Mouse (Mus musculus) cerebellum, adult (tissue): Measurements from ENCODE around the gene Acbd4.

Experiments
- ATAC-seq: cut with Nextera tagmentation; 2 replicates; pipeline ENCODE4 v1.9.2; 2017; ENCODE audit warnings: mild to moderate bottlenecking, moderate library complexity, mixed read lengths; ENCODE audit not compliant: insufficient number of reproducible peaks, low FRiP score, low TSS enrichment

Acbd4 gene

GRCm38 (mm10) chr11:103080323-103081091, 21.0 kb upstream of the Acbd4 start:
- peak; percentile 20; the same call in 1 of the 2 replicates for ATAC-seq

GRCm38 (mm10) chr11:103081631-103082030, 19.9 kb upstream of the Acbd4 start:
- no peak for ATAC-seq

GRCm38 (mm10) chr11:103093306-103093705, 8.2 kb upstream of the Acbd4 start:
- ATAC-seq: no peak

DNA sequence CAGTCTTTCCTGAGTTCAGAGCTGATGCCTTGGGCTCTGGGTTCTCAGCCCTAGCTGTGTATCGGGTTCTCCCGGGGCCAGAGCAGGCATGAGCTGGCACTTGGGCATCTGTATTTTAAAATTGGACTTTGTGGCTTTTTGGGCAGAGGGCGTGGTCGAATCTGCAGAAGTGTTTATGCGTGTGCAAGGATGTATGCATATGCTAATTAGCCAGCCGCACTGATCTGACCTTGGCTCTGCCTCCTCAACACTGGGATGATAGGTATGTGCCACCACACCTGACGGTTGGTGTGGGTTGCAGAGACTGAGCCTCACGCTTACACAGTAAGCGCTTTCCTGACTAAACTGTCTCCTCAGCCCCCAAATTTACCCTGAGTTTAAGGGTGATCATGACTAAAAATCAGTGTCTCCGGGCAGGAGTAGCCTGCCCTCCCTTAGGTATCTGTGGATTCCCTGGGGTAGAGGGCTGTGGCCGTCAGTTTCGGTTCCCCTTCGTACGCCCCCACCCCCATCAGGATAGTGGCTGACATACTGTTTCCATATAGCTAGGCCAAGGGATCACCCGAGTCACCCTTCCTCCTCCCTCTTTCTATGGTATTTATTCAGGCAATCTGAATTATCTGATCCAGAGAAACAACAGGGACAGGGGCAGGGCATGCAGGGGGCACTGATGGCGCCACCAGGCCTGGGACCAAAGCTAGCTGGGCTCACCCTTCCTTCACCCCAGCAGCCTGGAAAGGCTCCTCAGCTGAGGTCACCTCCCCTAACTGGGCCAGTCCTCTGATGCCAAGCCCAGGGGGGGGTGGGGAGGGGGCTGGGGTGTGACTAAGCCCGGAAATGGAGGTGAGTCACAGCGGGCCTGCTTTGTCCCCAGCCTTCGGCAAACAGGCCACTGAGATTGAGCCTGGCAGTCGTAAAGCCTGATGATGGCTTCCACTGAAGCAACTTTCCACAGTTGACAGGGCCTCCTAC, 7.3 kb upstream of the Acbd4 start:
- ATAC-seq: no peak

GRCm38 (mm10) chr11:103095107-103095670, 6.3 kb upstream of the Acbd4 start:
- ATAC-seq: no peak

- ATAC-seq: no peak
Measured at GRCm38 (mm10) chr11:103095801-103096200, 5.7 kb upstream of the Acbd4 start.

DNA sequence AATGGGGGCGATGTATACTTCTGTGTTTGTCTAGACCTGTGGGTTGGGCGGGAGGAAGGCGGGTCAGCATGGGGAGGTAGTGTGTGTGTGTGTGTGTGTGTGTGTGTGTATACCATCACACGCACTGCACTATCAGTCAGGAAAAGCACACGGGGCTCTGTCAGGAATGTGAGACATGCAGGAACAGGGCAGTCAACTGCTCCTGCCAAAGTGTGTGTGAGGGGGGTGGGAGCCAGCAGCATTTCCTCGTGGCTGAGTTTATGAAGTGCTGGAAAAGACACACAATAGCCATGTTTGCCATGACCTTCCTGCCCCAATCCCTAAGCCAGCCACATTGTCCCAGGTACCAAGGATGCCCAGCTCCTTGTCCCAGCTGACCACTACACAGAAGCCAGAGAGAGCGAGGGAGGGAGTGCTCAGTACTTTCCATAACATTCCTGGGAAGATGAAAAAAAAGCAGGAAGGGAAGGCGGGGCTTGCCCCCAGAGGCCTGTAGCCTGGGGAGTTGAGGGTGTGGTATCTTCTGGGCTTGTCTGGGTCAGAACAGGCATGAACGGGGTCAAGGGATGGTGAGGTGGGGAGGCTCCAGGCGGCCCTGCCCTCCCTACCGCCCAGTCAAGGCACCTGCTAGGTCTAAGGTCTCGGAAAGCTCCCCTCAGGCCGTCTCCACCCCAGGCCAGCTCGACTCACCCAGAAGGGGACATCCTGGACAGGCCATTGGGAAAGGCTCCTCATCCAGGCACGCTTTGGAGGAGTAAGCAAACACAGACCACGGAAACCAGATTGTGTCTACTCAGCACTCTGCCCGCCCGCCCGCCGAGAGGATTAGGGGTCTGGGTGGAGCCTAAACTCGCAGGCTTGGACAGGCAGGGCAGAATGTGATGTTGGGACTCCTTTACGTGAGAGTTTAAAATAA, 4.2 kb upstream of the Acbd4 start:
- no peak for ATAC-seq

DNA sequence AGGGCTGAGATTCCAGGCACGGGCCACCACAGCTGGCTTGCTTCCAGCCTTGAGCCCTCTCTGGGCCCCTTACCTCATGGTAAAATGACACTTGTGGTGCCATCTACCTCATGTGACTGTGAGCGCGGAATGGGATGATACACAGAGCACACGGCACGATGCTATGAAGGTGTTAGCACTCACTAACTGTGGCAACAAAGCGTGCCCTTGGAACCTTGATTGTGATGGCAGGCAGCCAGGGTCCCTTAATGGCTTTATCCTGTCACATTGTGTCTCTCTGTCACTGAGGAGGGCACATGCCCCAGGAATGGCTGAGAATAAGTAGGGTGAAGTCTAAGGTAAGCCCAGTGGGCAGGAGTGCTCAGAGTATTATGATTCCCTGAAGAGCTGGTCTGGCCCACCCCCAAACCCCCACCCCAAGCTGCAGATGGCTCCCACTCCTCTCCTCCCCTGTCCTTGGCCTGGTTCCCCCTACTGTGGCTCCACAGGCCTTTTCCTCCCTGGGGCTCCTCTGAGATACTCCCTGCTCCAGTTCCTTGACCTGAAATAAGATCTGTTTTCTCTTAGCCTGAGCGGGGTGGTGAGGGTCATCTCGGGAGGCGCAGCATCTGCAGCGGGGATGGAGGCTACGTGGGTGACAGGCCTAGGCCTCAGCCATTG, 2.8 kb upstream of the Acbd4 start:
- no peak for ATAC-seq

DNA sequence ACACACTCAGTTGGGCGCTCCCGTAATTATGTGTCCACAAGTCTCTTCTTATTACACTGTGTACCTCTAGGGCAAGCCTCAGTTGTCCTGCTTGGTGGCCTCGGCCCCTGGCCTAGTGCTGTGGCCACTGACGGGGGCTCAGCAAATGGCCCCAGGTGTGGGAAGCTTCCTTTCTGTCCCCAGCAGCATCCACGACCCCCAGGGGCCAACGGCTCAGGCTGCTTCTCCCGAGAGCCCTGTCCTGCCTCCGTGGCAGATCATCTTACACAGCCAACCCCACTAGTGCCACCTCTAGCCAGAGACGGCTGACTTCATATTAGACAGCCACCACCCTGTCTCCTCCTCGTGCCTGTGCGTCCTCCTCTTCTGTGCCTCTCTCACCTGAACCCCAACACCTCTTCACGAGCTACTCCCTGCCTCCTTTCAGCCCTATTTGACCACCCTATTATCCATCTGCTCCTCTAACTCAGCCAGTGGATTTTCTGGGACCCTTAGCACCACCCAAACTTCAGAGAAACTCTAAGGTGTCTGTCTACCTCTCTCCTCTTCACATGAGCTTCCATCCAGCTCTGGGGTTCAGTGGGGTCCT, 2.0 kb upstream of the Acbd4 start:
- ATAC-seq: no peak

DNA sequence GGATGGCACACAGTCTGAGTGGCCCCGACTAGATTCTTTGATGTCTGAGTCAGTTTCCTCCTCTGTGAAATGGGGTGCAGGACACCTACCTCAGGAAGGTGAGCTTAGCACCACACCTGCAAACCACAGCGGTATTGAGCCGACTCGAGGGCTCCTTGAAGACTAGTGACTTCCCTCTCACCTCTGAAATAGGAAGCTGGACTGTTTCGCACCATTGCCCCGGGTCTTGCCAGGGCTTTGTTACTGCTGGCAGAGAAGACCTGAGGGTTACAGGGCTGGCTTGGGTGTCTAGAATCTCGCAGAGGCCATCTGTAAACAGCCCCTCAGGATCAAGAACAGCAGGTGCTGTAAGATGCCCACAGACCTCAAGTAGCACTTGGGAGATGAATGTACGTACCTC, 1.1 kb upstream of the Acbd4 start:
- ATAC-seq: no peak

- ATAC-seq: peak; percentile 26; the same call in 1 of the 2 replicates
Measured at GRCm38 (mm10) chr11:103101866-103102501, 502 bp downstream of the Acbd4 start.

DNA sequence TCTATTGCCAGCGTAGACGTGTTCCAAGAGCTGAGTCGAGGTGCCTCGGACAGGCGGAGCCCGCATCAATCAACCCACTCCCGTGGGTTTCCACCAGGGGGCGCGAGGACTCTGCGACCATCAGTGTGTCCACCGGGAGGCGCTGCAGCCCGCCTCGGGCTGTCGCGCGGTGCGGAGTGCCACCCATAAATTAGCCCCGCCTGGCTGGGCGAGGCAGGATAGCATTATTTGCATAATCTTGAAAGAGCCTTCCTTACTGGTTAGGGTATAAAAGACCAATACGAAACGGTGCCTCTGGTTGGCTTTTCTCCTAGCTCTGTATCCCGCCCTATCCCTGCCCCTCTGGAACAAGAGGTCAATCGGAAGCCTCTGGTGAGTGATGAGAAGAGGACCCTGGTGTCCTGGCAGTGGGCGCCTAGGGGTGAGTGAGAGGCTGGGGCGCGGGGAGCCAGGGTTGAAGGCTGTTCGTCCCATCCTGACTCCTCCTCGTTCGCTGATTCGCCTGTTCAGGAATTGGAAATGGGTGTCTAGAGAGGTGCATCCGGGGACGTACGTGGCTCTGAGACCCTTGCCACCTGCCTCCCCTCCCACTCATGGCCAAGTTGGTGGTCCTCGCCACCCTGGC, 1.4 kb downstream of the Acbd4 start:
- peak; percentile 85 for ATAC-seq

GRCm38 (mm10) chr11:103103621-103104020, 2.1 kb downstream of the Acbd4 start:
- ATAC-seq: no peak

- ATAC-seq: no peak
Measured at GRCm38 (mm10) chr11:103104469-103104868, 3.0 kb downstream of the Acbd4 start.

GRCm38 (mm10) chr11:103105180-103105725, 3.8 kb downstream of the Acbd4 start:
- ATAC-seq: no peak

DNA sequence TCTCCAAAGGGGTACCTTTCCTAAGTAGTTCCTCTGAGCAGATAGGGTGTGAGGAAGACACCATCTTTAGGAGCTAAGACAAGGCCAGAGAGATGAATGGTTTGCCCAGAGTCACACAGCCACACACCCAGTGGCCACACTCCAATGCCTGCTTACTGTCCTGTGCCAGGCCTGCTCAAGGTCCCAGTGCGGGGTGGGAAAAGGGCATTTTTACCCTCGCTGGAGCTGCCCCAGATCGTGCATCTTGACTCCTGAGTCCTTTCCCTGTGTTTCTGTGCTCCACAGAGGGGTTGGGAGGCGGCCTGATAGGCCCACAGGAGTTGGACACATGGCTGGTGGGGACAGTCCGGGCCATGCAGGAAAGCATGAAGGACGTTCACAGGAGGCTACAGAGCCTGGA, 4.3 kb downstream of the Acbd4 start:
- no peak for ATAC-seq

DNA sequence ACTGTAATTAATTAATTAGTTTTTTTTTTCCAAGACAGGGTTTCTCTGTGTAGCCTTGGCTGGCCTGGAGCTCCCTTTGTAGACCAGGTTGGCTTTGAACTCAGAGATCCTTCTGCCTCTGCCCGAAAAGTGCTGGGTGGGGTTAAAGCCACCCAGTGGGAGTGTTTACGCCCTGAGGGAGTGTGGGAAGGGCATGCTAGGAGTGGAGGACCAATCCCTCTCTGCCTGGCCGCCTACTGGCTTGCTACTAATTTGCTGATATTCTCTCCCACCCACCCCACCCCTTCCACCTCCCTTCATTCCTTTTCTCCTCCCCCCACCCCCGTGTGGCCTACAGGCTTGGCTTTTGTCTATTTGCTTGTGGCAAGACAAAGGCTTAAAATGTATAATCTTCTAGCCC, 4.9 kb downstream of the Acbd4 start:
- ATAC-seq: no peak

- ATAC-seq: no peak
Measured at GRCm38 (mm10) chr11:103111301-103111700, 9.8 kb downstream of the Acbd4 start.
